Mouse (Mus musculus): ENCODE results near the gene Leap2.

- TF ChIP-seq CTCF (IDR thresholded peaks at IDR 0.05; ENCODE audit: low read depth) (peak; percentile 55), EP300 (optimal IDR thresholded peaks at IDR 0.05) (no peak)
Observed at GRCm38 (mm10) chr11:53472709-53473108, 49.7 kb upstream of the Leap2 start.
